Mouse (Mus musculus): ENCODE measurements around the gene Brinp2. TPM values are rescaled to one million over a fixed set of nuclear protein-coding genes. Genes with fewer than 3 reads are reported as not detected.

Gene Brinp2
- total RNA-seq, 1 experiment from 2014 or later: not detected

- ATAC-seq (replicated peaks; ENCODE audit: low read depth, poor library complexity, severe bottlenecking): peak; percentile 29; the same call in 1 of the 2 replicates
These were observed 127.4 kb downstream of the Brinp2 start for GRCm38 (mm10) chr1:158228687-158229224.

- ATAC-seq (replicated peaks; ENCODE audit: low read depth, poor library complexity, severe bottlenecking): peak; percentile 42; the same call in 1 of the 2 replicates
These were observed 128.9 kb downstream of the Brinp2 start for GRCm38 (mm10) chr1:158227239-158227638.

DNA sequence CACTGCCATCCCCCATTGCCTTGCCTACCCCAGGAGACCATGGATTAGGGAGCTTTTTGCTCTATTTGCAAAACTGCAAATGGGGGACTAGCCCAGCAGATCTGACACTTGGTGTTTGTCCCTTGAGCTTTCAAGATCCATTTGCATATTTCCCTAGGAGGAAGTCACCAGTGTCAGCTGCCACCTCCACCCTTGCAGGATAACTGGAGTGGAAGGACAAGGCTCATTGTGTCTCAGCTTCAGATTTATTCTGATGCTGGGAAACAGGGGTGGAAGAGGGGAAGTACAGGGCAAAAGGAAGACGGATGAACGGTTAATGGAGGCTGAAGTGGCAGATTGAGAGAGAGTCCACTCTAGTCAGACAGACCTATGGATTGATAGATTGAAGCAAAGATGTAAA, 129.4 kb downstream of the Brinp2 start:
- ATAC-seq (replicated peaks; ENCODE audit: low read depth, poor library complexity, severe bottlenecking): no peak

DNA sequence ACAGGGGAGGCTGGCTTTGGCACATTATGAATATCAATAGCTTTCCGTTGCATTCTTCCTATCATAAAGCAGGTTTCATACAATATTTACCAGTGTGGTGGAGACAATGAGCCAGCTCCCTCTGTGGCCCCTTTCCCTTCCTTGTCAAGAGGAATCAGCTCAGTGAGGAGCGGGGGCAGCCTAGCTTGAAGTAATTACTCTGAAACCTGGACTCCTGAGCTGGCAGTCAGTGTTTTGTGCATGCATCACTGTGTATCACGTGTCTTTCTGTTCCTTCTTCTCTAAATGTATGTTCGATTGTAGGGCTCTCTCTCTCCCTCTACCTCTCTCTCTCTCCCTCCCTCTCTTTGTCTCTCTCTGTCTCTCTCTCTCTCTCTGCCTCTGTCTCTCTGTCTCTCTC, 135.1 kb downstream of the Brinp2 start:
- no peak for ATAC-seq (replicated peaks; ENCODE audit: low read depth, poor library complexity, severe bottlenecking)

- ATAC-seq (replicated peaks; ENCODE audit: low read depth, poor library complexity, severe bottlenecking): no peak
These were observed 136.0 kb downstream of the Brinp2 start for GRCm38 (mm10) chr1:158220148-158220547.

- peak; percentile 17; the same call in 1 of the 2 replicates for ATAC-seq (replicated peaks; ENCODE audit: low read depth, poor library complexity, severe bottlenecking)
These were observed 137.4 kb downstream of the Brinp2 start for GRCm38 (mm10) chr1:158218750-158219149.

GRCm38 (mm10) chr1:158218294-158218693, 137.8 kb downstream of the Brinp2 start:
- peak; percentile 92 for ATAC-seq (replicated peaks; ENCODE audit: low read depth, poor library complexity, severe bottlenecking)

DNA sequence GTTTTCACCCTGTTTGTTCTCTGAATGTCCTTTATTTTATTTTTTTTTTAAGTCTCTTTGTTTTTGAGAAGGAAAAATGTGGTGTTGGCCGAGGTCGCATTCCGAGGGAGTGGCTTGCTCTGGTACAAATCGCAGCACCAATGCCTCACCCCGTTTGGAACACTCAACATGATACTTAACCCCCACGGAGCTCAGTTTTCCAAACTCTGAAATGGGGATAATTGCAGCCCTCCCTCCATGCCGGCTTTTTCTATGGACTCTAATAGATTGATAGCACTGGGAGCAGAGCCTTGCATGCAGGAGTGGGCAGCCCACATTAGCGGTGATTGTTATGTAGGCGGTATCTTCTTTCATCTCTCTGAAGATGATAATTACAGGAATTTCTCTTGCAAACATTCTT, 140.5 kb downstream of the Brinp2 start:
- no peak for ATAC-seq (replicated peaks; ENCODE audit: low read depth, poor library complexity, severe bottlenecking)

DNA sequence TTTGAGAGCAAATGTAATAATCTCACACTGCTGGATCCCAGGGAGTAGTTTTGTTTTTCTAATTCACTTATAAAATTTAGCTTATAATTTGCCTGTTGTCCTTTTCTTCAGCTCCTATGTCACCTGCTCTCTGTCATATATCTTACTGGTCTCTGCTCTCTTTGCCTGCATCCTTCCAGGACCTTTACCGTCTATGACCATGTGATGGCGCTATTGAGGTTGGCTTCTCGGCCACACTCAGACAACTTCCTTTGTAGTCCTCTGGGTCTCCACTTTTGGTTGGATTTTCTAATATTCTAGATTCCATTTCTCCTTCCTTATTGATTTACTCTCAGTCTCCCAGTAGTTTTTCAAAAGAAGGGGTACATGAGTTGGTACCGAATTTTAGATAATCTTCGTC, 141.4 kb downstream of the Brinp2 start:
- ATAC-seq (replicated peaks; ENCODE audit: low read depth, poor library complexity, severe bottlenecking): 0 out of 2 replicates have a peak, but pooled peaks have one; percentile 37

- ATAC-seq (replicated peaks; ENCODE audit: low read depth, poor library complexity, severe bottlenecking): no peak
These were observed 142.4 kb downstream of the Brinp2 start for GRCm38 (mm10) chr1:158213736-158214135.

- ATAC-seq (replicated peaks; ENCODE audit: low read depth, poor library complexity, severe bottlenecking): peak; percentile 36; the same call in 1 of the 2 replicates
These were observed 148.5 kb downstream of the Brinp2 start for GRCm38 (mm10) chr1:158207620-158208019.

DNA sequence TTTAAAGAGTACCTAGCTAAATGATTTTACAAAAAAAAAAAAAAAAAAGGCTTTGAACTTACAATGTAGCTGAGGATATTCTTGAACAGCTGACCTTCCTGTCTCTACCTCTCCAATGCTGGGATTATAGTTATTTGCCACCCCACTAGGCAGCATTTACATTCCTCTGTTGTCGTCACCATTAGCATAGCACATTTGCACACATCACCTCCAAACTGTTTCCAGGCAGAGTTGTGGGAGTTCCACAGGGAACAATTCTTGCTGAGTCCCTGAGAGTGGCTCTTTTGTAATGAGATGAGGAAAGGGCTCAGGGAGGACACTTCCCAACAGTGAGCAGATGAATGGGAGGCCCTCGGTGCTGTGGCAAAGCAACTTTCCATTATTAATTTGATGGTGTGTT, 153.2 kb downstream of the Brinp2 start:
- ATAC-seq (replicated peaks; ENCODE audit: low read depth, poor library complexity, severe bottlenecking): no peak

Other genes with a start within 250 kb of the Brinp2 start
- not detected in 2 replicates for gene Astn1, start 5.9 kb upstream of the Brinp2 start, total RNA-seq (2017)